Mouse (Mus musculus) B cell, adult 2 months (primary cell): ENCODE data around the gene Abt1.

Experiments used
- DNase-seq, 2 experiments: peaks; one replicate each; pipeline ENCODE4 v3.0.0; 2022

The Abt1 gene

GRCm38 (mm10) chr13:23423286-23424051 lies at the start of gene Abt1:
TSS of gene Abt1 (minus strand) at chr13:23423866.
- peak; percentile 94 to 95 for DNase-seq

GRCm38 (mm10) chr13:23466911-23467310 lies 43.2 kb upstream of the Abt1 start:
- peak; percentile 76 to 77 for DNase-seq

DNA sequence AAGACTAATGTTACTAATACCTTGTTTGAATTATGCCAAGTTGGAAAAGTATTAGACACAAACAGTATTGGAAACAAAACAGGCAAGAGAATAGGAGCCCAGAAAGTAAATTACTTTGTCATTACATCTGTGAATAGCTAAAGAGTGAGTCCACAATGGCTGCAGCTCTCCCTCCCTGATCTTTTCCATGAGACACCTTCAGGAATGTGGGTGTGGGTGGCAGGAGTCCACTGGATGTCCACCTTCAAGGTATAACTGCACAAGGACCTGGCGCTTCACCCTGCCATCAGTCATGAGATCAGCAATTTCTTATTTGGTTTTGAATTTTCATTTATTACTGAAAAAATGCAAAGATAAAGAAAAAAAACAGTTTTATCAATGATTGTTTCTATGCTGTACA lies 42.6 kb upstream of the Abt1 start:
- DNase-seq: no peak

- peak; percentile 51 to 53 for DNase-seq
Observed at GRCm38 (mm10) chr13:23465600-23466109, 42.0 kb upstream of the Abt1 start, which contains the start of gene Btn1a1. TSS of gene Btn1a1 (minus strand) at chr13:23465901.

GRCm38 (mm10) chr13:23464841-23465366 lies 41.2 kb upstream of the Abt1 start:
- peak; percentile 29 to 33 for DNase-seq

GRCm38 (mm10) chr13:23464224-23464637 lies 40.6 kb upstream of the Abt1 start:
- peak; percentile 46 to 55 for DNase-seq

DNA sequence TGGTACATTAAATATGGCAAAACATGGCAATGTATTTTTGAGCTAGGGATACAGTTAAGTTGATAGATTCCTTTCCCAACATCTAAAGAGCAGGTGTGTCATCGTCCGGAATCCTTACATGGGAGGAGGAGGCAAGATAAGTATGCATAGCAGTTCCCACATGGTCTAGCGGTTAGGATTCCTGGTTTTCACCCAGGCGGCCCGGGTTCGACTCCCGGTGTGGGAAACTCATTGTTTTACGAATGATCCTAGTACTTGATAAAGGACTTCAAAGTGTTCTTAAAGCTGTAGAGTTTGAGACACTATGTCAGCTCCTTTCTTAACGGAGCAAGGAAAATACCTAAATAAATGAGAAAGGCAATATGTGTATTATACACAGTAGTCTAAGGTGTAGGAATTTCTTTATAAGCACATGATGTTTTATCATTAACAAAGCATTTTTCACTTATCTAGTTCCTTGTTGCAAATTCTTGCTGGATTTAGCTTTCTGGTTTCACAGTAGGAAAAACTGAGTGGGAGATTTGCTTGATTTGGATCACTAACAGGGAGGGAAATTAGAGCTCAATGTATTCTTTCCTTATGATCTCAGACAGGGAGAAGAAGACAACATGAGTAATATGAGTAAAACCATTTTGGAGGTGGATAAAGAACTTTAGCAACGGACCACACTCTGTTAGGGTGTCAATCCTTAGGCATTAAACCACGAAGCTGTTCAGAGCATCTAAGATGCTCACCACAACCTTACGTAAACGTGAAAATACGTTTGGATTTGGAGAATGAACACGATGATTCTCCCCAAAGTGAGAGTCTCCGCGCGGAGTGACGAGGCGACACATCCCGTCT lies 39.9 kb upstream of the Abt1 start:
- DNase-seq: peak; percentile 67 to 71

DNA sequence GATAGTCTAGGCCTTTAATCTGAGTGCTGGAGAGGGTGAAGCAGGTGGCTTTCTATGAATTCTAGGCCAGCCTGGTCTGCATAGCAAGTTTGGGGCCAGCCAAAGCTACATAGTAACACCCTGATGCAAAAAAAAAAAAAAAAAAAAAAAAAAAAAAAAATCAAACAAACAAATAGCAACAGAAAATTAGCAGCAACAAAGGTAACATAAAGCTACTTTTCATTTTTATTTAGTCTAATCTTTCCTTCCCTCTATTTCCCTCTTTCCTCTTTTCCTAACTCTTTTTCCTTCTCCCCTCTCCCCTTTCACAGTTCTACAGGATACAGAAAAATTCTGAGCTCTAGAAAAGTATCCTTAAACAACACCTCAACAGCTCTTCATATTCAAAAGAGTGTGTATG lies 39.0 kb upstream of the Abt1 start:
- DNase-seq: no peak

DNA sequence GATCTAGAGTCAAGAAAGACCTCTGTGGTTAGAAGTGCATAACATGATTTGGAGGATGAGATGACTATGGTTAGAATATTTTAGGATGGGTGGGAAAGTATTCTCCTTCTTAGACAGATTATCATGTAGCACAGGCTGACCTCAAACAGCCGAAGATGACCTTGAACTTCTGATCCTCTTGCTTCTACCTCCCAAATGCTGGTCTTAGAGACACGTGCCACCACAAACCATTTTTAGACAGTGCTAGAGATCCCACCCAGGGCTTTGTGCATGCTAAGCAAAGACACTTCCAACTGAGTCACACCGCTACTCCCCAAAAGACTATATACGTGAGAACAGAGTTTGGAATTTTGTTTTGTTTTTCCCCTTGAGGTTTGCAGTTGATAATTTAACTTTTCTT lies 38.4 kb upstream of the Abt1 start:
- DNase-seq: no peak

DNA sequence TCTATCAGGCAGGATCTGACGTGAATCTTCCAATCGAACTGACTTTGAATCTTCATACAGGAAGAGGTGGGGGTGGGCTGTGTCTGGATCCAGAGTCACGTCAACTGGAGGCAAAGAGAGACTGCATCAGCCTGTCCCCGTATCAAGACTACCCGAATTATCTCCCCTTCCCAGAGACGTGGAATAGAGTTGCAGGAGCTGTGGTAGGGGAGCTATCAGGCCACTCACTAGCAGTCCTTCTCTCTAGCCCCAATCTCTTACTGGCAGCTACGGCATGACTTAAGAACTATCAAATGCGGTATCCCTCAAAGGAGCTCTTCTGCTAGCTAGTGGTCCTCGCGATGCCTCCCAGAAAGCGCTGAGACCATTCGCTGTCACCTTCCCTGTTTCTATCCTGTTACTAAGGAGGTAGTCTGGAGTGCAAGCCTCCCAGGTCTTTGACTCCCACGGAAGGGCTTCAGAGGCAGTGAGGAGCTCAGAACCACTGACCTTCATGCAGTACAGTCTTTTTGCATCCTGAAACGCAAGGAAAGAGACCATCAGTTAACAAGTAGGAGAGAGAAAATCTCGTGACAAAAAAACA lies 35.7 kb upstream of the Abt1 start:
- DNase-seq: no peak

GRCm38 (mm10) chr13:23453926-23454325 lies 30.3 kb upstream of the Abt1 start:
- peak in 1 of 2 experiments; percentile 40 for DNase-seq

GRCm38 (mm10) chr13:23453362-23453862 lies 29.7 kb upstream of the Abt1 start:
- peak; percentile 83 to 85 for DNase-seq

DNA sequence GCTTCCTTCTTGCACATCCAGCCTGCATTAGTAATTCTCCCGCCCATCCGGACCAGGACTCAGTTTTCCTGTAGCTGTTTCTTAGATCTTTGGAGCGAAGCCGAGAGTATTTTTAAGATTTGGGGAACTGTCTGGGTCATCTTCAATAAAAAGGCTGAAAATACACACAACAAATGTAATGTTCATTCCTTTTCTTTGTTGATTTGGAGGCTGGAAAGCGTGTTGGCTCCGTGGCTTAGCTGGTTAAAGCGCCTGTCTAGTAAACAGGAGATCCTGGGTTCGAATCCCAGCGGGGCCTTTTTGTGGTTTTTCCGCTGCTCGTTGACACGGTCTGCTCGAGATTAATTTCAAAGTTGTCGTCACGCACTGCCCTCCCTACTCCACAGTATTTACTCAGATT lies 26.7 kb upstream of the Abt1 start:
- DNase-seq: peak; percentile 86

DNA sequence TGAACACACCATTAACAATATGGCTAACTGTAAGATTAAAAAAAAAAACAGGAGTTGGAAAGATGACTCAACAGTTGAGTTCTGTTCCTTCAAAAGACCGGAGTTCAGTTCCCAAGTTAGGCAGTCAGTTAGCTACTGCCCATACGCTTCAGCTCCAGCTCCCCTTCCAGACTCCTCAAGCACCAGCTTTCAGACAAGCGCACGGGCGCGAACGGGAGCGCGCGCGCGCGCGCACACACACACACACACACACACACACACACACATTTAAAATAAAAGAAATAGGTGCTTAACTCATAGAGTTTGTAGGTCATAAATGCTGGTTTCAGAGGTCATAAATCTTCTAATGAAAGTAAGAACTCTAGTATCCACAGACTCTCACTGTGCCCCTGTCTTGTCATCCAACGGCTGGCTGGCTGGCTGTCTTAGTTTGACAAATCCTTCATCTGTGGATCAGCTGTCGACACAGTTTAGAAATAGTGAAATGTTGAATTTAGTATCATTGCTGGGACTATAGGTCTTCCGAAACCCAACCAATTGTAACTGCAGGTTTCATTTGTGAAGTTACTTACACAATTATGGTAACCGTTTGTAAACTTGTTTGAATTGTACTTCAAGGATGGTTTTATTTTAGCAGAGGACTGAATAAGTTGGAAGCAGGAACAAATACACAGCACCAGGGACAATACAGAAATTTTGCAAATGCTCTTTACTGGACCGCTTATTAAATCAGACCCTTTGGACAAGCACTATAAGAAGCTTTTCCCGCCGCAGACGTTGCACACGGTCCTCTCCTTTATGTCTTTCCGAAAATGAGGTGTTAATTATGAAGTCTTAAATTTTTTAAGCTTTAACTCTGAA lies 25.8 kb upstream of the Abt1 start:
- peak; percentile 63 for DNase-seq

DNA sequence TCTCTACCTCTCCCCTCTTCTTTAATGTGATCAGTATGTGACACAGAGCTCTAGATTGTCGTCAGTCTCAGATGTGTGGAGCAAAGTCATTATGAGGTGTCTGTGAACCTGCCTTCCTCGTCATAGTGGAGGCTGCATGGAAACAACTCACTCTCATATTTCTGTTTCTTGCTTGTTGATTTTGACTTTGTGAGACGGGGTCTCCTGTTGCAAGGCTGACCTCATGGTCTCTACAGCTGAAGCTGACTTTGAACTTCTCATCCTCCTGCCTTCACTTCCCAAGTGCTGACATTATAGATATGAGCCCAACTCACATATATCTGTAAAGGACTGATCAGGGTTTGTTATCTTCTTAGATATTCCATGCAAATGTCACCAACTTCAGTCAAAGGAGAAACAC lies 25.1 kb upstream of the Abt1 start:
- no peak for DNase-seq

GRCm38 (mm10) chr13:23446498-23446952 lies 22.9 kb upstream of the Abt1 start:
- peak; percentile 91 to 92 for DNase-seq

GRCm38 (mm10) chr13:23445561-23446320 lies 22.1 kb upstream of the Abt1 start:
- peak; percentile 95 to 96 for DNase-seq

- DNase-seq: no peak
Observed at GRCm38 (mm10) chr13:23445156-23445555, 21.5 kb upstream of the Abt1 start.

DNA sequence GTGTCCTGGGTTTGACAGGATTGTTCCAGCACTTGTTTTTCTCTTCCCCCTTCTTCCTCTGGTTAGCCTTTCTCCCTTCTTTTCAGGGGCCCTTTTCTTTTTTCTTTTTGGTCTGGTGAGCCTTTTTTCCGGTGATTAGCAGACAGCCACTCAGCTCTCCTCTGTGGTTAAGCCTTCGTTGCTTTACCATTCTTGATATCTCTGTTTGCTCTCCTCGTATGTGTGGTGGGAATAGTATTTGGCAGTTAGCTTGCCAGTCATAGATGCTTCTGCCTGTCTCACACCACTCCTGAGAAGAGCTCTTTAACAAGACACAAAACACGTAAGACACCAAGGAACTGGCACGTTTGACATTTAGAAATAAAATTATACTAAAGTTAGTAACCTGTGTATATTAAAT lies 20.8 kb upstream of the Abt1 start:
- DNase-seq: no peak

DNA sequence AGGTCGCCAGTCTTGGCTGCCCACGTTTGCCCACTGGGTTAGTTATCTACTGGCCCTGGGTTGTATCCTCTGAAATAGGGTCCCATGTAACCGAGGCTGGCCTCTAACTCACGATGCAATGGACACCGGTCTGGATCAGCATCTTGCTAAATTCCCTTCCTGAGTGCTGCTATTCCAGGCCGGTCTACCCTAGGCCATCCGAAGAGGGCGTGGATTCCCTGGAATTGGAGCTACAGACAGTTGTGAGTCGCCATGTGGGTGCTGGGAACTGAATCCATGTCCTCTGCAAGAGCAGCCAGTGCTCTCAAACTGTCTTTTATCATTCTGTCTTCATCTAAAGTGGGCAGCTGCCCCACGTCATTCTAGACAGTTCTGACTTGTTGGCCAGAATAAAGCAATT lies 16.2 kb upstream of the Abt1 start:
- no peak for DNase-seq

DNA sequence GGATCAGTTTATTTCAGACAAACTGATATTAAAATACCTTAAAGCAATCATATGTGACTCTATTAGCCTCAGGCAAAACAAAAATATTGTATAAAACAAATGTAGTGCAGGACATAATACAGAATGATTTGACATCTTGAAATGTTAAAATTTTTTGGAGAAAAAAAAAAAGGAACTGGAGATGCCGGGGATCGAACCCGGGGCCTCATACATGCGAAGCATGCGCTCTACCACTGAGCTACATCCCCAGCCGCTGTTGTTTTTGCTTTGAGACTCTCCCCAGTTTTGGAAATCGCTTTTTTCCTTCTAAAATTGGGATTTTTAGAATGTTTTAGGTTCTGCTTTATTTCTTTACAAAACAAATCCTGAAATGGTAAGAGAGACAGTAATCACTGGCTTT lies 14.9 kb upstream of the Abt1 start:
- DNase-seq: peak; percentile 84 to 89
